Mouse (Mus musculus) liver, embryonic 14.5 days (tissue): ENCODE results near the gene Olfr881.

ENCODE experiments used
- CTCF ChIP-seq: IDR thresholded peaks from 2 replicates; pipeline ENCODE4 v1.5.1; 2016; ENCODE audit warnings: antibody characterized with exemption, low read depth, control low read depth
- EP300 ChIP-seq: IDR thresholded peaks from 2 replicates; pipeline ENCODE4 v1.6.1; 2016; ENCODE audit warnings: antibody characterized with exemption, low read depth

DNA sequence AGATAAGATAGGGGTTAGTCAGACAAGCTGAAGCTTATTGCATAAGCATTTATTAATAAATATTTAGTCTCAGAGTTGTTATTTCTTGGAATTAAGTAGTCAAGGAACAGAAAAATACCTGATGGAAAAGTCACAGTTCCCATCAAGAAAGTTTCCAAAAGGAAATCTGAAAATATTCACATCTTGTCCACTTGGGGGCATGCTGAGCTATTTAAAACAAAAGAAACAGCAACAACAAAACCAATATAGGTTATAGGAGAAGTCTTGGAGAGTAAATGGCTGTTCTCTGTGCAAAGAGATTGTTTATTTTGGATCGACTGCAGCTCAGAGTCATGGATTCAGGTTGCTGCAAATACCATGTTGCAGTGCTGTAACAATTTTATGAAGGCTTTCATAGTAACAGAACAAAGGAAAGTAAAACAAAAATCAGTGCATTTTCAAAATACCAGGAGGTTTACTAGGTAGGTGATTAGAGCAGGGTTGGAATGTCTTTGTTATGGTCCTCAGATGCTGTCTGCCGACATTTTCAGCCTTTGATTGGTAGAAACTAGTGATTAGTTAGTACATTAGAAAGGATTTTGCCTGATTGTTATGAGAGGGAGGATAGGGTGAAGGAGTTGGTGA is 7.1 kb downstream of the Olfr881 start:
- TF ChIP-seq CTCF (no peak), EP300 (no peak)
